Mouse (Mus musculus) mesoderm, embryonic 11.5 days (tissue): ENCODE data around the gene Bend3.
A peak's percentile ranks its signal among the peaks of the same experiment; 100 is the strongest.
"Not testable (repeated sequence)": the region's sequence is repeated elsewhere in the genome, so short reads cannot be mapped to it uniquely, and the experiment has no call there.

Experiments
- DNase-seq: peaks from one replicate; pipeline ENCODE4 v3.0.0-alpha.2; 2012; ENCODE audit warnings: low read depth, low spot score

Gene Bend3

DNA sequence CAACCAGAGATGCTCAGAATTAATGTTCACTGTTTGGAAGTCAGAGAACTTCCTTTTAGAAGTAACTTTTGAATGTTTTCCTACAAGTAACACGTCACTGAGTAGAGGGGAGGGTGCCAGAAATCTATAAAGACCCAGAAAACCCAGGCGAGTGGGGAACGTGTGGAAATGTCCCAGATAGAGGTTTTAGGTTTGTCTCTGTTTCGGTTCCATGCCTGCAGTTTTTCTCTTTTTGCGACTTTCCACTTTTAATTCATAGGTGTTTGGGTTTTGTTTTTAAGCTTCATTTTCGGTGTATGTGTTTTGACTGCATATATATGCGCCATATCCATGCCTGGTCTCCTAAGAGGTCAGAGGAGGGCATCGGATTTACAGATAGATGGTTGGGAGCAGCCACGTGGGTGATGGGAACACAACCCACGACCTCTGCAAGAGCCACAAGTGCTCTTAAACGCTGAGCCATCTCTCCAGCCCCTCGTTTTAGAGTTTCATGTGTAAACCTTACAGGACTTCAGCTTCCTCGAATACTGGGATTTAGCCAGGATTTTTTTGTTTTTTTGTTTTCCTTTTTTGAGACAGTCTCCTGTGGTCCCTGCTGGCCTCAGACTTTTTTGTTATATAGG lies 1.7 kb downstream of the Bend3 start:
- DNase-seq, result no peak

DNA sequence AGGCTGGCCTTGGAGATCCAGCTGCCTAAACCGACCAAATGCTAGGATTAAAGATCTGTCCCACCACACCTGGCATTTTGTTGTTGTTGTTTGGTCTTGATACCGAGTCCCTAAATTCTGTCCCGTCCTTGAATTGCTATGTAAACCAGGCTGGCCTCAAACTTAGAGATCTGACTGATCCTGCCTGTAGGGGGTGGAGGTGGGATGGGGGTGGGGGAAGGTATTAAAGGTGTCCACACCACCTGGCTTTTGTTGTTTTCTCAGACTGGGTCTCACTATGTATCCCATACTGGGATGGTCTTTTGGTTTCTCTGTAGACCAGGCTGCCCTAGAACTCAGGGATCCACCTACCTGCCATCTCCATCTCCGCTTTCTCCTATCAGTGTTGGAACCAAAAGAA lies 2.5 kb downstream of the Bend3 start:
- no peak for DNase-seq

DNA sequence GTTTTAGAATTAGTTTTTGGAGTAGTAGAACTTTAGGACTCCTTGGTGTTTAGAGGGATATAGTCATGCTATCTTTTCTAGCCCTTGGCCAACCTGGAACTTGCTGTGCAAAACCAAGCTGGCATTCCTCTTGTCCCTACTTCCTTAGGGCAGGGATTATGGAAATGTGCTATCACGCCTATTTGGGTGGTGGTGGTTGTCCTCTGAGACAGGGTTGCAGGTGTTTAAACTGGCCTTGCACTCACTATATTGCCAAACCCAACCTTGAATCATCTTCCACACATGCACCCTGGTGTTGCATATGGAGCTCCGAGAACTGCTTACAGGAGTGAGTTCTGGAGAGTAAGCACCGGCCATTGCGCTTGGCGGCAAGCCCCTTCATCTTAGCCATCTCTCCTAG lies 3.4 kb downstream of the Bend3 start:
- DNase-seq, result no peak

DNA sequence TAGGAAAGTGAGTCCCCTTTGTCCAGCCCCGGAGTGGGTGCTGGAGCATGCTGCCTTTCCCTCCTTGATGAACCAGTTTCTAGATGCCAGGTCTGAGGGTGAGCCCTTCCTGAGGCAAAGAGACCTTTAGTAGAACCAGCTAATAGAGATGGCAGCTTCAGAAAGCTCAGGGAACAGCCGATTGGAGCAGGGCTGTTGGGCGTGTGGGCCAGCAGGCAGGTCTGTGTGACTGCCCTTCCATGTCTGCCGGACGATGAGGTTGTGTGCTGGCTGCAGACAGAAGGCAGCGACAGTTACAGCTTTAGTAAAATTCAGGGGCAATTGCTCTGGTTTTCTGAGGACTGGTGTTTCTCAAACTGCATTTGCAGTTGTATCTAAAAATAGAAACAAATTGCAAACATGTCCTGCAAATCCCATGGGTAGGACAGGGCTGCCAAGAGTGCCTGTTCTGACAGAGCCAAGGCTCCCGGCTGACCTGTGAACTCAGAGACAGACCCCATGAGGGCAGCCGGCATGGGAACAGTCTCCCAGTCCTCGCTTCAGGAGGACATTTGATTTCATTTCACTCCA lies 4.9 kb downstream of the Bend3 start:
- no peak for DNase-seq

DNA sequence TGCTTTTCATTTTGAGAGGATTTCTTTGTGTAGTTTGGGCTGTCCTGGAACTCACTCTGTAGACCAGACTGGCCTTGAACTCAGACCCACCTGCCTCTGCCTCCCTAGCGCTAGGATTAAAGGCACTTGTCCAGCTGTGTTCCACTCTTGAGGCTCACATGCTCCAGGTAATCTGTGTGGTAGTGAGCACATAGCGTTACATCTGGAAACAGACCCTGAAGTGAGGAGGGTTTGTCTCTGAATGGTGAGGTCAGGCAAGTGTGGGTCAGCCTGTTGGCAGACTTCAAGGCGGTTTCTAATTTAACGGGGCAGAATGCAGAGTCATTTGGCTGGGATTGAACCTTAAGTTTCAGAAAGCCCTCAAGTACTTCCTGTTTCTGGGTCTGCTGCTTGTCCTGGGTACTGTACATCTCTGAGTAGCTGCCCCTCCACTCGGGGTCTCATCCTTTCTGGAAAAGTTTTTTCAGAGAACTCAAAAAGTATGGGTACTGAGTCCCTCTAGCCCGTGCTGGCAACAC lies 7.2 kb downstream of the Bend3 start:
- DNase-seq, result no peak

DNA sequence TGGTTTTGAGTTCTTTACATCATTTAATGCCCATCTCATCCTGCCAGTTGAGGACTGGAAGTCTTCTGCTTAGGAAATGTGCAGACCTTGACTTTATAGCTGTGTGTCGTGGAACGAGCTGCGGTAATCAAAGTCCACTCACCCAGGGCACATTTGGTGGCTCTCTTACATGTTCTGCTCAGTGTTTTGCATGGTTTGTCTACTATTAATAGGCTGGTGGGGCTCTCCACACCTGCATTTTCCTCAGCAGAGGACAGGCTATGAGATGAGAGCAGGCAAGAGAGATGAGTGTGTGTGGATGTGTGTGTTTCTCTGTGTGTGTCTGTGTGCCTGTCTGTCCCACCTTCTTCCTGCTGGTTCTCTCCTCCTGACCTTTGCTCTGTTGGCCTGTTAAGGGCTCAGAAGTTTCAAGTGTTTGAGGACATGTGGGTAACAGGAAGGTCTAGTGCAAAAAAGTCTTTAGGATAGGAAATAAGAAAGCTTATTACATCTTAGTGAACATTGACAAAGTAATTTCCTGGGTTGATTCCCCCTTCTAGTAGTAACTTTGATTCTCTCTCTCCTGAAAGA lies 8.9 kb downstream of the Bend3 start:
- DNase-seq, result no peak

DNA sequence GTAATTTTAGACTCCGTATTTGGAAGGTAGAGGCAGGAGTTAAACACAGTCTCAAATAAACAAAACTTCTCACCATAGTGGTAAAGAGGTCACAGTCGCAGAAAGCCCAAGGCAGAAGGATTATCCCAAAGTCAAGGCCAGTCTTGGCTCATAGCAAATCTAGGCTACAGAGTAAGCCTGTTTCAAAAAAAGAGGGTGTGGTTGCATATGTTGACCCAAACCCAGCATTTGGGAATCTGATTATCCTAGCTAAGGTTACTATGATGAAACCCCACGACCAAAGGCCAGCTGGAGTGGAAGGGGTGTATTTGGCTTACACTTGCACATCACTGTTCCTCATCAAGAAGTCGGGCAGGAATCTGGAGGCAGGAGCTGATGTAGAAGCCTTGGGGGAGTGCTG lies 9.6 kb downstream of the Bend3 start:
- DNase-seq, result no peak

DNA sequence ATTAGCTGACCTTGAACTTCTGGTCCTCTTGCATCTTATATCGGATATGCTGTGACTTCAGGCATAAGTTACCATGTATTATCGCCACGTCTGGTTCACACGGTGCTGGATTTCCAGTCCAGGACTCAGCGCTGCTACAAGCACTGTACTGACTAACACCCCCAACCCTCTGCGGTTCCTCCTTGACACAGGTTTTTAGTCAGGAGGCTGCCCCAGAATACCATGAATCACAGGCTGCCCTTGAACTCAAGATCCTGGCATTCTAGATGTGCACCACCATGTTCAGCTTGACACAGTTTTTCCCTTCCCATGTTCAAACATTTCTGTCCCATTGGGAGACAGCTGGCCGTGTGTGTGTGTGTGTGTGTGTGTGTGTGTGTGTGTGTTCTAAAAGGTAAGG lies 10.5 kb downstream of the Bend3 start:
- no peak for DNase-seq

DNA sequence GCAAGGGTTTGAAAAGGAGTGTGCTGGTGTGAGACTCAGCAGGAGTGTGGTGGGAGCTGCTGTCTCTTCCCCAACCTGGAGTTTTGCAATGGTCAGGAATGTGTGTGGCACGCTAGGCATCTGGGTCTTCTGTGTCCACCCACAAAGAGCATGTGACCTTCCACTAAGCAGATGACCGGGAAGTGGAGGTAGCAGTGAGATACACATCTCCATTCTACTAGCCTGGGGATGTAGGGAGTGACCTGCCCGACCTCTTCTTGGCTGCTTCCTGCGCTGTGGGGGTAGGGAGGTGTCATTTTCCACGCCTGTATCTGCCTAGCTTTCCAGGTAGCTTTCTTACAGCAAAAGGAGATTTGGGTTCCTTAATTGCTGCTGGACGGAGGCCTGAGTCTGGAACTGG lies 10.9 kb downstream of the Bend3 start:
- peak; percentile 33 for DNase-seq

DNA sequence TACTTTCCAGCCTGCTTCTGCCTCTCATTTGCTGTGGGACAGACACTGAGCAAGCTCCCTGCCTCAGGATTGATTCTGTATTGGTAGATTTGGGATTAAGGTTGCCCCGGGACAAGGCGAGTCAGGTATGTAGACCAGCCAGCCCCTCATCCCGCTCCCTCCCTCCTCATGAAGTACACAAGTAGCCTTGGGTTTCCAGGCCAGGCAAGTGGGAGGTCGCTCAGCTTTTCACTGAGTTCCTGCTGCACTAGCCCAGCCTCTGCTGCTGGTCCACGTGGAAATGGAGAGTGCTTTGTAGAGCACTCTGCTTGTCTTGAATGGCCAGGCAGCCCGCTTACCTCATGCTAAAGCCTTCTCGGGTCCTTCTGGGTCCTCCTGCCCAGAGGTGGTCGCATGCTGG lies 11.4 kb downstream of the Bend3 start:
- DNase-seq, result no peak

DNA sequence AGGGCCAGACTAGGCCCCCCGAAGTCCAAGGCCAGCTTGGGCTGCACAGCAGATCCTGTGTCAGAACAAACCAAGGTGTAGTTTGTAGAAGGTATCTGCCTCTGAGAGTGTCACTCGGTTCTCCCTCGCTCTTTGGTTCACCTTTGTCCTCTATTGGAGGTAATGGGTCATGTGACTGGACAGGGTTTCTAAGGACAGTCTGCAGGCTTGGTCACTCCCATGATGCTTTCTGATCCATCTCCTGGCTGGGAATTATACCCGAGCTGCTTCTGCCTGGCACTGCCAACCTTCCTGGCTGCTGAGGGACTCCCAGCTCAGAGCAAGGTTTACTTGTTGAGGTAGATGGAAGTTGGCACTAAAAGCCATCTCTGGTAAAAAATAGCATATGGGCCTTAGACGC lies 12.2 kb downstream of the Bend3 start:
- DNase-seq, result no peak

DNA sequence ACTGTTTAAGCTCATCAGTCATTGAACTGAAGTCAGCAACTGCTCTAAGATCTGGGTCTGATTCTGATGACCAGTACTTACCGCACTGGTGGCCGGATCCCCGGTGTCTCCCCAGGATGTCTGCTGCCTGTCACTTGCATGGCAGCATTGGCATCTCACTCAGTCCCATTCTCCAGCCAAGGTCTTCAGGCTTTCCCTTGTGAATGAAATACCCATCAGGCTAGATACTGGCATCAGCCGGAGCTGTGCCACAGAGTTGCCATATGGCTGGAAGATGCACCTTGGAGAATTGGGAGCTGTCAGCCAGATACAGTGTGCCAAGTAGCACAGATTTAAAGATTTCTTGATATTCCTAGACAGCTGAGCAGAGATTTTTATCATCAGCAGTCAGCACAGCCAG lies 24.0 kb downstream of the Bend3 start:
- no peak for DNase-seq

DNA sequence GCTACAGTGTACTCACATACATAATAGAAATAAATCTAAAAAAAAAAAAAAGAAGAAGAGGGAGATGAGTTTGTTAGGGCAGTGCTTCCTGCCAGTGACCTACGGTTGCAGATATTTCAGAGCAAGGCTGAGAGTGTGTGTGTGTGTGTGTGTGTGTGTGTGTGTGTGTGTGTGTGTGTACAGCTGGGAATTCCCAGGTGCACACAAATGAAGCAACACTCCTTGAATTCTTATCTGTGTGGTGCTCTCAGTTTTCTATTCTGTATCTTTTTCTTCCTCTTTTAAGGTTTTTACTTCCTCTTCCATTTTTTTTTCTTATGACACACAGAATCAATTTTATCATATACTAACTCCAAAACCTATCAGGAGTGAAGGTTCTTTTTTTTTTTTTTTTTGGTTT lies 25.7 kb downstream of the Bend3 start:
- no peak for DNase-seq

DNA sequence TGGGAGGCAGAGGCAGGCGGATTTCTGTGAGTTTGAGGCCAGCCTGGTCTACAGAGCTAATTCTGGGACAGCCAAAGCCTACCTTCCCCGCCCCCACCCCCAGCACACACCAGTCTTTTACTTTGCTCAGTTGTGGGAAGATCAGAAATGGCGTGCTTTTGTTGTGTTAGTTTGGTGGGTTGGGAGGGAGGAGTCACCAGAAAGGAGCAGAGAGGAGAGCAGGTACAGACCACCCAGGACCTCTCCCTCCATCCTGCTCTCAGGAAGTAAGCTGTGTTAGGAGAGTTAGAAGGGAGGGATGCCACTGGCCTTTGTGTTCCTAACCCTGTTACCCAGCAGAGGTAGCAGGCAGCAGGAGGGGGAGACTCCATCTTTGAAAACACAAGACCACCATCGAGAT lies 28.4 kb downstream of the Bend3 start:
- DNase-seq, result no peak

DNA sequence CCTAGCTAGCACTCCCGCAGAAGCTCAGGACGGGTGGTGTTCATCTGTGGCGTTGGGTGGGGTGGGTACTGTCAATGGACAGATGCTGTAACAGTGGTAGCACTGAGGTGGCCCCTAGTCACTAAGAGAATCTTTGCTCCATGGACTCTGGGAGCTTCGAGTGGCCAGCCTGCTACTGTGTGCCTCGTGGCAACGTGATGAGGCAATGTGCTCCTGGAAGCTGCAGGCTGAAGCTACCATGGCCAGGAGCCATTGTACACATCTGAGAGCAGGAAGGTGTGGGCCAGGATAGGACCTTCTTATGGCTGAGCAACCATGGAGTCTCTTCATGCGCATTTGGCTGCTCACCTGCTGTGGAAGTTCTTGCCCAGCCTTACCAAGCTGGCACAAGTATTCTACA lies 30.6 kb downstream of the Bend3 start:
- DNase-seq, result no peak

DNA sequence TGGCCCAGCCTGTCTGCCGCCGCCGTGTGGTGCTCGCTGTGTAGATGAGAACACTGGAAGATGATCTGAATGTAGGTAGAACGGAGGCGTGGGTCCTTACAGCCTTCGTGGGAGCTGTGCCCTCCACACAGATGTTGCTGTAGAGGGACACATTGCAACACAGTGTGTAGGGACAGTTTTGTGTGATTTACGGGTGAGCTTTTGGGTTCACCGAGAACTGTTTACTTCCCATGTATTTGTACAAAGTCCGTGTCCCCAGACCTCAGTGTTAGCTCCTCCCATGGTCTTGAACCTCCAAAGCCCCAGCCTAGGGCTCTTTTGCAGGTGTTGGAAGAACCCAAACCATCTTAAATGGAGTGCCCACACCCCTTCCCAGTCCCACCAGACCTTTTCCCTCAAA lies 34.3 kb downstream of the Bend3 start:
- DNase-seq, result no peak

DNA sequence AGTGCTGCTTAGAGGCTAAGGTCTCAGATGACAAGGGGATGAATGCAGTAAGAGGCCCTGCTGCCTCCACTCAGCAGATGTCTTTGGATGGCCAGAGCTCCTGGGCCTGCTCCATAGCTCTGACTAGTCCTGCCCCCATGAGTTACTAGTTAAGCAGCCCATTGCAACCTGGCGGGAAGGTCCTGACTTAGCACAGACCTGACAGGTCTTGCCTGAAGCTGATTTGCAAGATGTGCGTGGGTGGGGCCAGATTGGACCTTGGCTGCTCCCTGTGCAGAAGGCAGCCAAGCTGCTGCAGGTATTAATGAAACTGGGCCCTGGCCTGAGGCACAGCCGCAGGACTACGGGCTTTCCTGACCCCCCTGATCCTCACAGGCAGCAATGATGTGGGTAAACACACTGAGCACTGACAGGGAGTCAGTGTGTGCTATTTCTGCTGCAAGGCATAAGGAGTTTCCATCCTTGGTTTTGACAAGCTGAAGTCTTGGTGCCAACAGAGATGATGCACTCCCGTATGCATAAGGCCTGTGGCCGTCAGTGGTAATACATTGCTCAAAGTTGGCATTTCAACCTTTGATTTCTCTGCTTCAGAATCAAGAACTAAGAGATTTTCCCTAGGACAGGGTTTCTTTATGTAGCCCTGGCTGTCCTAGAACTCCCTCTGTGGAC lies 38.5 kb downstream of the Bend3 start:
- no peak for DNase-seq

DNA sequence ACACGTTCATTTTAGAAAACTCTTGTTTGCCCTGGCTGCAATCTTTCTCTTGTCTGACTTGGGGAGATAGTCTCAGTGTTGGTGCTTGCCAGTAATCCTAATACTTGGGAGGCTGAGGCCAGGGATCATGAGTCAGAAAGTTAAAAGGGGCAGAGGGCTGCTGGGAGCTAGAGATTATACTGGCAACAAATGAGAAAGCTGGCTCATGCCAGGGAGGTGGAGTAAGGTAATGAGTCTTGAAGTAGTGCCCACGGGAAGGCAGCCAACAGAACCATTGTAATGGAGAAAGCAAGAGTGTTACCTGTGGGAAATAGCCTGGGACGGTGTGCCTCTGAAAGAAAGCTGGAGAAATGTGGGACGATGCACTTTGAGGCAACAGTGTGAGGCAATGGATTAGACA lies 39.2 kb downstream of the Bend3 start:
- no peak for DNase-seq

DNA sequence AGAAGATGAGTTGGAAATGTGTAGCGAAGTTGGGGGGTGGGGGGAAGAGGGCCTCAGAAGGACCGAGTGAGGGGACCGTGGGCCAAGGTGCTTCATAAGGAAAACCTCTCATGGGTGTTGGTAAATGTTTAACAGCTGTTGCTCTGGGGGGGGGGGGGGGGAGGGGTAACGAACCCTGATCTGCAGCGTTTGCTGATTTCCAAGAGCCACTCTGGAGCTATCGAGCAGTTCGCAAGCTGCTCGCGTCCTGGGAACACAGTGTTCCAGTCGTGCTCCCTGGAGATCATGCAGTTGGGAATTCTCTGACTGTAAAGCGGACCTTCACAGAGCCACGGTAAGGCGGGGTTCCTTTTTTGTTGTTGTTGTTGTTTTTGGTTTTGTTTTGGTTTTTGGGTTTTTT lies 39.7 kb downstream of the Bend3 start:
- DNase-seq, result no peak

DNA sequence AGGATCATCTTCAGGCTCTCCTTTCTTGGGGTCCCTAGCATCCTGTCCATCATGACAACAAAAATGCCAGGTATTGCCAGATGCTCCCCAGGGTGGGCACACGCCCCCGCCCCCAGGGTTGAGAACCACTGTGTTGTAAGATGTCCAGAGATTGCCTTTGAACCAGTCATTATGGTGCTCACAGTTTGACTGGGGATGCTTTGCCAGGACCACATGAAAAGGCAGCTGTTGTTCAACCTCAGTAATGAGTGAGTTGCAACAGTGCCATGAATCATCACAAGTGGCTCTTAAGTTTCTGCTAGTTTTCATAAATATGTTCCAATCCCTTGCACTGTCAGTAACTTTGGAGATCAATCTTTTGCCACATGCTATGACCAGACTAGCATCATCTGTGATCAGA lies 41.3 kb downstream of the Bend3 start:
- DNase-seq, result no peak

DNA sequence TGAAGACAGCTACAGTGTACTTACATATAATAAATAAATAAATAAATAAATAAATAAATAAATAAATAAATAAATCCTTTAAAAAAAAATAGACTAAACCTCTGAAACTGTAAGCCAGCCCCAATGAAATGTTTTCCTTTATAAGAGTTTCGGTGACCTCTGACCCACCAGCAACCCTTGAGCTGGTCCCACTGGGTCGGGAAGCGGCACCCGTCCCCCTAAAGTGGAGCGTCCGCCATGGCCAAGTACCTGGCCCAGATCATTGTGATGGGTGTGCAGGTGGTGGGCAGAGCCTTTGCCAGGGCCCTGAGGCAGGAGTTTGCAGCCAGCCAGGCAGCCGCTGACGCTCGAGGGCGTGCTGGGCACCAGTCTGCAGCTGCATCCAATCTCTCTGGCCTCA lies 45.3 kb downstream of the Bend3 start, which contains the start of gene Gm9803:
Gene Gm9803 (plus strand): TSS at position 154 of the 400 bp plus-strand sequence.
- DNase-seq, result not testable (repeated sequence)

DNA sequence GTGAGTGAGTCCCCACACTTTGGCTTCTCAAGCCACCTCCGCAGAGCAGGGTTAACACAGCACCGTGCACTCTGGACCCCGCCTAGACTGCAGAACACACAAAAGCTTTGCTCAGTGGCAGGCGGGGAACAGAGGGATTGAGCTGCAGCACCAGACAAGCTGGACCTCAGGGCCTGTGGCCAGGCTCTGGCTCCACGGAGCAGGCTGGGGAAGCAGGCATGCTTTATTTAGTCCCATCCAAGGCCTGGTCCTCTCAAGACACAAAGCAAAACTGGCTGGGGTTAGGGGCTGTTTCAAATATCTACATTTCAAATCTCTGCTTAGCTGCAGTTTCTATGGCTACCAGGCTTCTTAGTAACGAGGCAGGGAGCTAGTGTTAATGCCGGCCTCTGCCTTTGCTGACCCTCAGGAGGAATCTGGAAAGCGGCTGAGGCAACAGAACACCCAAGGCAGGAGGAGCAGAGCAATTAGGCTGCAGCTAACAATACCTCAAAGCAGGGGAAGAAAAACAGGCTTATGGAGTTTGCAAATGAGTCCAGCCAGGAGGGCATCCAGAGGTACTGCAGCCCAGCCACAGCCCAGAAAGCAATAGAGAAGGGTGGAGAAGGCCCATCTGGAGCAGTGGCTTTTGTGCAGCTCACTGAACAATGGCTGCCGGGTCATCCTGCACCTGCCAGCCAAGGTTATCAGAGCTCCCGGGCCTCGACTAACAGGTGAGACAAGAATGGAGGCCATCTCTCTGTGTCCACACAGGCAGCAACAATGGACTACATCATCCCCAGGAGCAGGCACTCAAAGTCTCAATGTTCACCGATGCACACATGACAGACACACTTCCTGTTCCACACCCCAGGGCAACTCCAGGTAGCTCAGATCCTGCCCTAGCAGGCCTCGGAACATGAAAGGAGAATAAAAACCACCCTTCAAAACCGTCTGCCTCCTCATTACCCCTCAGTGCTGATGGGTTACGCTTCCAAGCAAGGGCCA lies 48.9 kb downstream of the Bend3 start:
- peak; percentile 19 for DNase-seq
